Mouse (Mus musculus) cerebellum, adult 9-10 months (tissue): ENCODE results near the gene Lpin2.

Experiments
- DNase-seq: peaks from one replicate; pipeline ENCODE4 v3.0.0; 2022

Lpin2 gene

GRCm38 (mm10) chr17:71267374-71267773 lies 85.0 kb downstream of the Lpin2 start:
- DNase-seq, result no peak

GRCm38 (mm10) chr17:71268152-71268551 lies 85.8 kb downstream of the Lpin2 start:
- DNase-seq, result no peak

GRCm38 (mm10) chr17:71268599-71268998 lies 86.2 kb downstream of the Lpin2 start:
- no peak for DNase-seq

- DNase-seq, result no peak
Observed at GRCm38 (mm10) chr17:71273901-71274300, 91.5 kb downstream of the Lpin2 start.

- no peak for DNase-seq
Observed at GRCm38 (mm10) chr17:71276771-71277170, 94.4 kb downstream of the Lpin2 start.

DNA sequence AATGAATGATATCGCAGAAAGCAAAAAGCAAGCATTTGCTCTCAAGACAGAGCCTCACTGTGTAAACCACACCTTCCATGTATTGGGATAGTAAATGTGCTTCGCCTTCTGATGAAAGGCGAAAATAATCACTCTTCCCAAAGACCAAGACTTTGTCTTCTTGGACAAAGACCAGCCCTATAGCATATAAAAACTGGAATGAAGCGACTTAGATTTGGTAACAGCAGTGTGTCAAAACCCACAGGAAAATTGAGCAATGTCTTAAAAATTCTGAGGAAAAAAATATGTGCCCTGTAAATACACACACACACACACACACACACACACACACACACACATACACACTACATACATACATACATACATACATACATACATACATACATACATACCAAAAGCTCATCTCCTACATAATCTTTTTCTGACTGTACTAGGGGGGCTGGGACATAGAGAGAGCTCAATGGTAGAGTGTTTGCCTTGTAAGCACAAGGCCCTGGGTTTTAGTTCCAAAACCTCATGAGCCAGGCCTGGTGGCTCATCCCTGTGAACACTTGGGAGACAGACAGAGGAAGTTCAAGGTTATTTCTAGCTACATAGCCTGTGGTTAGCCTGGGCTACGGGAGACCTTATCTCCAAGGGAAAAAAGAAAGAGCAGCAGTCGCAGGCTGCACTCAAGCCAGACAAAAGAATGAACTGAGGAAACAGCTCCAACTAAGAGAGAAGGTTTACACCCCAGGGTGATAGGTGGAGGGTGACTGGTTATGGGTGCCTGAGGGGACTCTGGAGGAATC lies 95.5 kb downstream of the Lpin2 start:
- DNase-seq, result no peak

DNA sequence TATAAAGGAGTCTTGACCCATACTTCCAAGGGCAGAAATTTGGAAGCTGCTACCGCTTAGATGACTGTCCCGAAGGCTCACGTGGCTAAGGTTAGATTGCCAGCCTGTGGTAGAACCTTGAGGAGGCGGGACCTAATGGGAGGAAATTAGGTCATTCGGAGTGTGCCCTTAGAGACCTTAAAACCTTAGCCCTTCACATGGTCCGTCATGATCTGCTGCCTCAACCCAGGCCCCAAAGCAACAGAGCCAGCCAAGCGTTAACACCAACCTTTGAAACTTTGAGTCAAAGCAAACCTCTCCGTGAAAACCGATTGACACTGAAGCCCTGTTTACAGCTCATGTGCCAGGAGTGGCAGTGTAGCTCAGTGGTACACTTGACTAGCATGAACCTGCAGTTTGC lies 100.4 kb downstream of the Lpin2 start:
- DNase-seq, result no peak

GRCm38 (mm10) chr17:71283237-71283636 lies 100.9 kb downstream of the Lpin2 start:
- DNase-seq, result no peak

DNA sequence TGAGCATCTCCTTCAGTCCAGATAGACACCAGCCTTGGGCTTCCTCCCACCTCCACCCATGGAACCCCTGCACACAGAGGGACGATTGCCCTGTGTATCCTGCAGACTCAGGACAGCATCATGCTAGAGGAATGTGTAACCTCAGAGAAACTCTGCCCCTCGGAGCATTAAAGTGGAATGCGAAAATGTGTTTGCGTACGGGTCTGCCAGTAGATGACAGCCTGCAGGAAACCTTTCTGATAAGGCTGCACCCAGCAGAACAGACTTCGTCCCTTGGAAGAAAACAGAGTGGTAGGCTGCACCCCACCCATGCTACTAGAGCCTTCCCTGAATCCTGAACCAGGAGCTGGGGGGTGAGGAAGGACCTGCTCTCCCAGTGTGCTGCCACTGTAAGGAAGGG lies 102.5 kb downstream of the Lpin2 start:
- DNase-seq, result no peak

DNA sequence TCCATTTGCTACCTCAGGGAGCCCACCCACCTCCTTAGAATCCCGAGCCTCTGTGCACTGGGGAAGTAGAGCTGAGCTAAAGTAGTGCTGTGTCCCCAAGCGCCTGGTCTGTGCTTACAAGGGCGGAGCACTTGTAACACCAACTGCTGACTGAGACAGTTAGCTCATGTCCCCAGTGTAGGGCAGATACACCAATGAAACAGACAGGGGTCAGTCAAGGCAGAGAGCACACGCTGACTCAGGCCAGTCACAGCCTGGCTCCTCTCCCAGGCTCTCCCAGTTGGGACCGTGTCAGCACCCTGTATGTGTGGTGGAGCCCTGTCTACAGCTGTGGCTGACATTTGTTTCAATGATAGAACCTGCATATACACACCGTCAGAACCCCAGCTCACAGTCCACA lies 103.6 kb downstream of the Lpin2 start:
- DNase-seq, result no peak

DNA sequence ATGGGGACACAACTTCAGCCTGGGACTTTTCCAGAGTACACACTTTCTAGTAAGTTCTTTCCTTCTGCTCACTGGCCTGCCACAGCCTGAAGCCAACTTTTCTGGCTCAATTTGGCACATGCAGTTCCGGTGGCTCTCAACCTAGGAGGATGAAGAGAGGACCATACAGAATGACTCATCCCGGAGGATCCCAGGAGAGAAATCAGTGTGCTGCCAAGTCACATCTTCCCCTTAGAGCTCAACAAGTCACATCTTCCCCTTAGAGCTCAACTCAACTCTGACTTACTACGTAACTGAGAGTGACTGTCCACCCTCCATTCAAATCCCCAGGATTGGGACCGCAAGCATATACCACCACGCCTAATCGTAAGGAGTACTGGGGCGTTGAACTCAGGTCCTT lies 105.2 kb downstream of the Lpin2 start:
- DNase-seq, result no peak

GRCm38 (mm10) chr17:71288145-71288758 lies 105.9 kb downstream of the Lpin2 start:
- DNase-seq, result no peak

- DNase-seq, result no peak
Observed at GRCm38 (mm10) chr17:71288808-71289548, 106.6 kb downstream of the Lpin2 start.

GRCm38 (mm10) chr17:71289572-71290176 lies 107.3 kb downstream of the Lpin2 start:
- no peak for DNase-seq

DNA sequence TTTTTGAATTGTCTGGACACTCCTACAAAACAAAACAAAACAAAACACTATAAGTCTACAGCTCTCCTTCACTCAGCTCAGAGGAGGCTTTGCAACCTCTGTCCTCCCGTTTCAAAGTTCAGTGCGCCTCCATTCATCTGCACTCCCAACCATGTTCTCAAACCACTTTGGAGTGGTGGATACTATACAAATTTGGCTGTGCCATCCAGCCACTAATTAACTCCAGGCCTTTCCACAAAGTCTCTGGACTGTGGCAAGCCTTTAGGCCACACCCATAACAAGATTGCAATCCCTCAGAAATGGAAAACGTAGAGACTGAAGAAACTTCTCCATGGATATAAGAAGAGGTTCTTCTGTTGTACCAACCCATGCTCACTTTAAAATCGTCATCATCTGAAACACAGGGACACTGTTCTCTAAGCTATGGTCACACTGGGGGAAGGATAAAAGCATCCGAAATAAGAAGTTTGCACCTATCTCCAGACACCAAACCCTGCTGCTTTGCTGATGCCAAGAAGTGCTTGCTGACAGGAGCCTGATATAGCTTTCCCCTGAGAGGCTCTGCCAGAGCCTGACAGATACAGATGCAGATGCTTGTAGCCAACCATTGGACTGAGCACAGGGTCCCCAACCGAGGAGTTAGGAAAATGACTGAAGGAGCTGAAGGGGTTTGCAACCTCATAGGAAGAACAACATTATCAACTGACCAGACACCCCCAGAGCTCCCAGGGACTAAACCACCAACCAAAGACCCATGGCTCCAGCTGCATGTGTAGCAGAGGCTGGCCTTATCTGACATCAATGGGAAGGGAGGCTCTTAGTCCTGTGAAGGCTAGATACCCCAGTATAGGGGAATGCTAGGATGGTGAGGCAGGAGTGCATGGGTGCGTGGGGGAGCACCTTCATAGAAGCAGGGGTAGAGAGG lies 108.4 kb downstream of the Lpin2 start:
- DNase-seq, result no peak

GRCm38 (mm10) chr17:71291897-71292420 lies 109.6 kb downstream of the Lpin2 start:
- no peak for DNase-seq

DNA sequence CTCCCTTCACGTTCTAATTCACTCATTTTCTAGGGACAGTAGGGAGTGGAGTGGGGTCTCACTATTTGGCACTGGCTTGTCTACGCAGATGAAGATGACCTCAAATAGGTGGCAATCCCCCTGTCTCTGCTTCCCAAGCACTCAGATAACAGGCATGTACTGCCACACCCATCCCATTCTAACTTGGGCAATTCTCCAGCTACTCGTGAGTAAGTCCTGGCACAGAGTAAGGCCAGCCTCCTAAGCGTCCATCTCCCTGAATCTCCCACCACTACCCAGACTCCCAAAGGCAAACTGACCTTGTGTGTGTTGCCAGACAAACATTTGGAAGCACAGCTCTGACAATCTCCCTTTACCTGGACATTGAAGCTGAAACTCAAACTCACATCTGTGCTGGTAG lies 110.5 kb downstream of the Lpin2 start:
- no peak for DNase-seq

- DNase-seq, result no peak
Observed at GRCm38 (mm10) chr17:71294570-71294969, 112.2 kb downstream of the Lpin2 start.
